Mouse (Mus musculus) hindbrain, embryonic 15.5 days (tissue): ENCODE data around the gene Mindy1. TPM values are rescaled to one million over a fixed set of nuclear protein-coding genes. Genes with fewer than 3 reads are reported as not detected.

Source experiments
- ATAC-seq: fragments of 200-750 bp; cut with Nextera tagmentation; 2 replicates; pipeline ENCODE4 v1.8.0; 2017; ENCODE audit warnings: low read depth, moderate number of reproducible peaks, moderate TSS enrichment; ENCODE audit not compliant: low FRiP score
- H3K27ac ChIP-seq: fragments of 300-500 bp; sonication (generic); replicated peaks from 2 replicates; pipeline ENCODE4 v1.5.1; 2015; ENCODE audit warnings: mild to moderate bottlenecking, inconsistent platforms
- H3K27me3 ChIP-seq: fragments of 300-500 bp; sonication (generic); 2 replicates; pipeline ENCODE4 v1.6.1; 2015; ENCODE audit warnings: control low read depth, inconsistent platforms
- H3K36me3 ChIP-seq: fragments of 300-500 bp; sonication (generic); 2 replicates; pipeline ENCODE4 v1.6.1; 2015; ENCODE audit warnings: control low read depth, inconsistent platforms
- H3K4me1 ChIP-seq: fragments of 300-500 bp; sonication (generic); replicated peaks from 2 replicates; pipeline ENCODE4 v1.6.1; 2015; ENCODE audit warnings: control low read depth, inconsistent platforms
- H3K4me2 ChIP-seq: fragments of 300-500 bp; sonication (generic); 2 replicates; pipeline ENCODE4 v1.6.1; 2015; ENCODE audit warnings: moderate library complexity, mild to moderate bottlenecking, inconsistent platforms
- H3K4me3 ChIP-seq: fragments of 300-500 bp; sonication (generic); 2 replicates; pipeline ENCODE4 v1.5.1; 2015; ENCODE audit warnings: mild to moderate bottlenecking, inconsistent platforms
- H3K9ac ChIP-seq: fragments of 300-500 bp; sonication (generic); 2 replicates; pipeline ENCODE4 v1.6.1; 2015; ENCODE audit warnings: inconsistent platforms
- H3K9me3 ChIP-seq: fragments of 300-500 bp; sonication (generic); 2 replicates; pipeline ENCODE4 v1.6.1; 2016; ENCODE audit warnings: control low read depth, inconsistent platforms
- WGBS: fragments of 180-500 bp; shearing (Covaris S2); methylation state at CpG from one replicate; pipeline ENCODE4 v1.1.7; 2015; 5-methylcytosine and 5-hydroxymethylcytosine counted together
- polyA plus RNA-seq: library from polyadenylated mRNA; unstranded; fragments of >200 nt; fragmentation: Nextera tagmentation; extraction: Ambion mirVana; gene quantifications from 2 replicates; pipeline ENCODE4 v1.2.1, GENCODE M21; 2015

The Mindy1 gene
- polyA plus RNA-seq, 1 experiment from 2014 or later, result 34.5 TPM

GRCm38 (mm10) chr3:95314486-95315093, 33.4 kb downstream of the Mindy1 start, which contains the start of gene Cers2:
Cers2 (plus strand) TSS chr3:95314791.
- H3K4me2 ChIP-seq, result peak within 1 kb of the TSS; percentile 82
- peak within 1 kb of the TSS; percentile 88 for H3K27ac ChIP-seq
- no peaks in the 10 kb centered on the region for H3K36me3 ChIP-seq
- H3K4me1 ChIP-seq, result peaks cover 34% of the 10 kb centered on the region
- WGBS, result 3% methylated on average over 27 of the region's 27 CpGs
- peak within 1 kb of the TSS; percentile 71 for H3K4me3 ChIP-seq
- H3K9me3 ChIP-seq, result no peaks in the 10 kb centered on the region
- peak; percentile 6; the same call in 1 of the 2 replicates for ATAC-seq
- H3K9ac ChIP-seq, result peak within 1 kb of the TSS; percentile 88
- no peaks in the 10 kb centered on the region for H3K27me3 ChIP-seq

- under 1% methylated on average over 62 of the region's 71 CpGs for WGBS
- no peaks in the 10 kb centered on the region for H3K27me3 ChIP-seq
- peak; percentile 87 for ATAC-seq
- peak overlapping the region; percentile 88 for H3K9ac ChIP-seq
- H3K9me3 ChIP-seq, result no peaks in the 10 kb centered on the region
- H3K4me2 ChIP-seq, result peak overlapping the region; percentile 82
- 0 out of 2 replicates have a peak, but pooled peaks cover 6% of the 10 kb centered on the region for H3K36me3 ChIP-seq
- H3K4me1 ChIP-seq, result peaks cover 38% of the 10 kb centered on the region
- peak overlapping the region; percentile 88 for H3K27ac ChIP-seq
- H3K4me3 ChIP-seq, result peak overlapping the region; percentile 71
Measured at GRCm38 (mm10) chr3:95315094-95315843, 34.1 kb downstream of the Mindy1 start.

DNA sequence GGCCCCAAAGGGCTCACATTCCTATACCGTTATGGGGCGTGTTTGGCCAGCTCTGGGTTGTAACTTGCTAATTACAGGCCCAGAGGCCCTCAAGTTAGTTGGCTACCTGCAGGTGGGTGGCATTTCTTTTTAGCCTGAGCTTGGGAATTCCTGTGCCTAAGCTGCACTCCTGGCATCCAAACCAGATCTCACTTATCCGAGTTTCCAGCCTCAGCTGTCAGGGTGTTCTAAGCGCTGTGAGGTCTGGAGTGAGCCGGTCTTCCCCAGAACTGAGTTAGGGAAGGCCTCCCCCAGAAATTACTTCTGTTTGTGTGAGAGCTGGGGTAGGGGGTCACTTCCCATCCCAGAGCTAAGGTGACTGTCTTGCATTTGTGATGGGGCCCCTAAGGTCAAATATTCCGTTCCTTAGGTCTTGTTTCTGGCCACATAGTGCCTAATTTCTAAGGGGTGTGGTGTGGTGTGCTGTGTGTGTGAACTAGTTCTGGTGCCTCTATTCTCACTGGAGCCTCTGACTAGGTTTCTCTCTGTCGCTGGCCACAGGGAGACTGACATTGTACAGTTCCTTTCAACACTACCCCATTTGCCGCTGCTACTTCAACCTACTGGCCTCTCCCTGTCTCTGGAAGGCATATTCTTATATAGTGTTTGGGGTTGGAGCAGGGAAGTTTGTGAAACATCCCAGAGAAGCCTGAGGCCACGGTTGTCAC, 34.9 kb downstream of the Mindy1 start:
- Histone ChIP-seq H3K9me3 (no peaks in the 10 kb centered on the region), H3K27ac (peak overlapping the region; percentile 88), H3K9ac (peak overlapping the region; percentile 88), H3K4me3 (peak overlapping the region; percentile 71), H3K36me3 (peaks cover 13% of the 10 kb centered on the region), H3K4me1 (peaks cover 38% of the 10 kb centered on the region), H3K4me2 (peak overlapping the region; percentile 82), H3K27me3 (no peaks in the 10 kb centered on the region)
- WGBS, result 13% methylated on average over 9 of the region's 9 CpGs
- no peak for ATAC-seq

DNA sequence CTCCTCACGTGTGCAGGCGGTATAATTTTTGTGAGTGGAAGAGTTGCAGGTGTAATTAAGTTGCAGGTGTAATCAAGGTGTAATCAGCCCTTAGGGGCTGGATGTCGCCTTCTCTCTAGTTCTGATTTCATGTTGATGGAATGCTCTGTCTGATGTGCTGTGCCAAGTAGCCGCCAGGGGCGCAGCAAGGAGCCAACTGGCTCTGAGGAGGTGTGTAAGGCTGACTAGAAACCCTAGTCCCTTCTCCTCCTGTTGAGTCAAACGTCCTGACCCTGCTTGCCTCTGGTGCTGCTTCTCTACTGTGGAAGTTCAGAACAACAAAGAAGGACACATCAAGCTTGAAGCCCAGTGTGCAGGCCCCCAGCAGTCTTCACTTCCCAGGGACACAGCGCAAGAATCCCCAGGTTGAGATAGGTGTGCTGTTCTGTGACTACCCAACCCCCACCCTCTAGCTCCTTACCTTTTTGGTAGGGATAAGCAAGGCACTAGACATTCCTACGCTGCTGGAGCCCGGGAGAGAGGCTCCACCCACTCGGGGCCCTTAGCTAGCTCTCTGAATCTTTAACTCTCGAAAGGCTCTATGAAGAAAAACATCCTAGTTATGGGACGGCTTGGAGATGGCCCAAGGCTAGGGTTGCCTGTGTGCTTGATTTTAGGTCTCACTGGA, 36.4 kb downstream of the Mindy1 start:
- peaks cover 28% of the 10 kb centered on the region for H3K36me3 ChIP-seq
- H3K4me3 ChIP-seq, result no peak overlapping the region
- no peak for ATAC-seq
- WGBS, result 24% methylated on average over 12 of the region's 12 CpGs
- peak overlapping the region; percentile 7; the same call in 1 of the 2 replicates for H3K4me2 ChIP-seq
- no peaks in the 10 kb centered on the region for H3K9me3 ChIP-seq
- H3K27me3 ChIP-seq, result no peaks in the 10 kb centered on the region
- H3K9ac ChIP-seq, result no peak overlapping the region
- 0 out of 2 replicates have a peak overlapping the region, but pooled peaks have one; percentile 23 for H3K27ac ChIP-seq
- peaks cover 38% of the 10 kb centered on the region for H3K4me1 ChIP-seq

DNA sequence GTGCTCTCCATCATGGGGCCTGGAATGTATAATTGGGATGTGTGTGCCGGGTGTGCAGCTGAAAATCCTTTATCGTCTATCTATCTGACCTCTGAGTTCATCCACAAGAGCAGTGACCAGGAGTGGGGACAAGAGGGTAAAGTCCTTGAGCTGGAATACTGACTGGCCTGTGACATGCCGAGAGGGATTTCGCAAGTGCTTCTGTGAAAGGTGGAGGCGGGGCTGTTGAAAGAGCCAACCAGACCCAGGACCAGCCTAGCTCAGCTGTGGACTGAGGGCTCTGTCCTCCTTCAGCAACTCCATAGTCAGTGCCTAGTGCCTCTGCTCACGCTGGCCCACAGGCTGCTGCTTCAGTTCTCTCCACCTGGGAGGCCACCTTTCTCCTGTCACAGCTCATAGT, 37.4 kb downstream of the Mindy1 start:
- Histone ChIP-seq H3K9me3 (no peaks in the 10 kb centered on the region), H3K4me3 (no peak overlapping the region), H3K36me3 (peaks cover 38% of the 10 kb centered on the region), H3K27ac (no peak overlapping the region), H3K4me1 (peaks cover 38% of the 10 kb centered on the region), H3K27me3 (no peaks in the 10 kb centered on the region), H3K4me2 (no peak overlapping the region), H3K9ac (no peak overlapping the region)
- ATAC-seq, result no peak
- whole genome bisulfite sequencing, result 45% methylated on average over 6 of the region's 6 CpGs

- Histone ChIP-seq H3K4me2 (no peak overlapping the region), H3K4me3 (no peak overlapping the region), H3K9ac (no peak overlapping the region), H3K9me3 (no peaks in the 10 kb centered on the region), H3K27ac (no peak overlapping the region), H3K36me3 (peaks cover 44% of the 10 kb centered on the region), H3K27me3 (no peaks in the 10 kb centered on the region), H3K4me1 (peaks cover 36% of the 10 kb centered on the region)
- no peak for ATAC-seq
- WGBS, result 66% methylated on average over 2 of the region's 2 CpGs
Measured at GRCm38 (mm10) chr3:95319110-95319509, 38.0 kb downstream of the Mindy1 start.

GRCm38 (mm10) chr3:95319701-95320625, 38.8 kb downstream of the Mindy1 start:
- H3K4me1 ChIP-seq, result peaks cover 30% of the 10 kb centered on the region
- ATAC-seq, result no peak
- WGBS, result 71% methylated on average over 12 of the region's 12 CpGs

DNA sequence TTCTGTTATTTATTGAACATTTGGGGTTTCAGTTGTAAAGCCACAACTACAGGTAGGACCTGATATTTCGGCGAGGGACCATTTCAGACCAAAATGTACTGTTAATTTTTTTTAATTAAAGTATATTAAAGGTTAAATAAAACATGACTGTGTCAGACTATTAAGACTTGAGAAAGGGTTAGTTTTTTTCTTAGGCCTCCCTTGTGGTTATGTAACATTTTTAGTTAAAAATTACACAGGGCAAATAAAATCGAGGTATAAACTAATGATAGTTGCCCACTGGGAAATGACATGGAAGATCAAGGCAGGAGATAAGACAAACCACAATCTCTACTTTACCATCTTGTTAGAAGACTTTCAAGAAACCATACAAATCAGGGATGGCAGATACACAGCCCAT, 42.3 kb downstream of the Mindy1 start:
- H3K9ac ChIP-seq, result no peak overlapping the region
- 92% methylated on average over 3 of the region's 3 CpGs for WGBS
- peaks cover 8% of the 10 kb centered on the region; the same call in 1 of the 2 replicates for H3K4me1 ChIP-seq
- no peak overlapping the region for H3K27ac ChIP-seq
- ATAC-seq, result no peak
- no peak overlapping the region for H3K4me2 ChIP-seq
- H3K27me3 ChIP-seq, result no peaks in the 10 kb centered on the region
- H3K9me3 ChIP-seq, result no peaks in the 10 kb centered on the region
- H3K36me3 ChIP-seq, result peaks cover 80% of the 10 kb centered on the region
- H3K4me3 ChIP-seq, result no peak overlapping the region

More at GRCm38 (mm10) chr3:95319701-95320625, 38.8 kb downstream of the Mindy1 start:
- Histone ChIP-seq H3K36me3 (peaks cover 53% of the 10 kb centered on the region), H3K27ac (no peak overlapping the region), H3K27me3 (no peaks in the 10 kb centered on the region), H3K4me3 (no peak overlapping the region), H3K4me2 (no peak overlapping the region), H3K9ac (no peak overlapping the region), H3K9me3 (no peaks in the 10 kb centered on the region)

GRCm38 (mm10) chr3:95324454-95325144, 43.5 kb downstream of the Mindy1 start:
- Histone ChIP-seq H3K36me3 (peaks cover 90% of the 10 kb centered on the region), H3K9me3 (no peaks in the 10 kb centered on the region), H3K27ac (no peak overlapping the region), H3K4me2 (no peak overlapping the region), H3K9ac (no peak overlapping the region), H3K4me3 (no peak overlapping the region), H3K4me1 (0 out of 2 replicates have a peak, but pooled peaks cover 3% of the 10 kb centered on the region), H3K27me3 (no peaks in the 10 kb centered on the region)
- ATAC-seq, result no peak
- WGBS, result 96% methylated on average over 6 of the region's 6 CpGs

DNA sequence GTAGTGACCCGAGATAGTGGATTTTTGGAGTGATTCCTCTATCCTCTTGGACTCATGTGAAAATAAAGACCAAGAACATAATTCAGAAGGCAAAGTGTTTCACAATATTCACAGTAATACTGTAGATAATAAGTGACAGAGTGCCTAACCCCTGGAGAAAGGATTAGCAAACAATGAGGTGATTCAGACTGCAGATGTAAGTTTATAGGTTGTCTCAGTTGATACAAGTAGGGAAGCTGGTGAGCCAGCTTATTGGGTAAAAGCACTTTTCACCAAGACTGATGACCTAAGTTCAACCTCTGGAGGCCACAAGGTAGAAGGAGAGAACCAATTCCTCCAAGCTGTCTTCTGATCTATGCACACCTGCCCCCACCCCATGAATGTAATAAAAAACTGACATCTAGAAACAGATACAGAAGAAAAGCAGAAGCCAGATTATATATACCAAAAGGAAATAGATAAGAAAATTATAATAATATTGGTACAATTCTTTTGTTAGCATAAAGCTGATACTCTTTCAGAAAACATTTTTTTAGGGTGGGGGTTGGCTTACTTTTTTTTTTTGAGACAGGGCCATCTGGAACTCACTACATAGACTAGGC, 47.8 kb downstream of the Mindy1 start:
- no peak for ATAC-seq
- WGBS, result 96% methylated on average over 1 of the region's 1 CpGs
- Histone ChIP-seq H3K4me3 (no peak overlapping the region), H3K9ac (no peak overlapping the region), H3K36me3 (peaks cover 77% of the 10 kb centered on the region), H3K27ac (no peak overlapping the region), H3K9me3 (no peaks in the 10 kb centered on the region), H3K4me2 (no peak overlapping the region), H3K27me3 (no peaks in the 10 kb centered on the region), H3K4me1 (no peaks in the 10 kb centered on the region)
